Mouse (Mus musculus) MEL-GATA-1-ER (cell line): ENCODE measurements around the gene Slc7a1.

Source experiments
- DNase-seq: peaks from one replicate; pipeline ENCODE4 v3.0.0-alpha.2; 2012; ENCODE audit warnings: low read depth; ENCODE audit errors: extremely low read depth

The Slc7a1 gene

DNA sequence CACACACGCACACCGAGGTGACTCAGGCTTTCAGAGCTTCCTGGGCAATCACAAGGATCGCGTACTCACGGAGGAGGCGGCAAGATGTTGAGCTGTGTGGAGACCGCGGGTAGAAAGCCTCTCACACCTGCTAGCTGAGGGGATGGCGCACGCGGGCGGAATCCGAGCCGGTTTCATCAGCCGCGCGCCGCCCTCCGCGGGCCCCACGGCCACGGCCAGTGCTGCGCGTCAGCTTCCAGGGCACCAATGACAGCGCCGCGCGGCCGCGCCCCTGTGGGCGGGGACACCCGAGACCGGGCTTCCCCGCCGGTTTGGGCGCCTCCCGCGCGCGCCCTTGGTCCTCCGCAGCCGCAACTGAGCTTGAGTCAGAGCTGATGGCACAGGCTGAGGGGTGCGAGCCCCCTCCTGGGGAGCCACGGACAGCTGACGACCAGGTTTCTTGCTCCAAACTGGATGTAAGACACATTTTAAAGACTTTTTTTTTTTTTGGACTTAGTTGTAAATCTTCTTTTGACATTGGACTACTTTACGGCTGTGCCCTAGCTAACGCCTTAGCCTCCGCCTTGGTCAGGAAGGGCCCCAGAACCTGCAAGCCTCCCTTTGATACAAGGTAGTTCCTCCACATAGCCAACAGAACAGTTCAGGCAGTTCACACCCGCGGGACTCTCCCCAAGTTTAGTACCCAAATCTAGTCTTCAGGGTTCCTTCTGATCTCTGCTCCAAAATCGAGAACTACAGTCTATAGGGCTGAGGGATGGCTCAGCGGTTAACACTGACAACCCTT, at the start of gene Slc7a1:
Slc7a1 (minus strand) TSS at position 245 of the 784 bp plus-strand sequence.
- DNase-seq: peak; percentile 68

DNA sequence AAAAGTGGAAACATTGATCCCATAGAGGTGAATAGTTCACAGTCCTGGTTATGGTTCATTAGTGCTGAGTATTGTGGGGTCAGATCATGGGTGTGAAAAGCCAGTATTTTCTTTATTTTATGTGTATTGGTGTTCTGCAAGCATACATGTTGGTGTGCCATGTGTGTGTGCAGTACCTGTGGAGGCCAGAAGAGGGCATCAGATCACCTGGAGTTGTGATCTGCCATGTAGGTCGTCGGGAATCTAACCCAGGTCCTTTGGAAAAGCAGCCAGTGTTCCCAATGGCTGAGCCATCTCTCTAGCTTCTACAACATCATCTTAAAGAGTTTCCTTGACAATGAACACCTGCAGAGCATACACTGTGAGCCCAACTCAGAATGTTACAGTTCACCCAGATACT, 45.3 kb upstream of the Slc7a1 start:
- no peak for DNase-seq

DNA sequence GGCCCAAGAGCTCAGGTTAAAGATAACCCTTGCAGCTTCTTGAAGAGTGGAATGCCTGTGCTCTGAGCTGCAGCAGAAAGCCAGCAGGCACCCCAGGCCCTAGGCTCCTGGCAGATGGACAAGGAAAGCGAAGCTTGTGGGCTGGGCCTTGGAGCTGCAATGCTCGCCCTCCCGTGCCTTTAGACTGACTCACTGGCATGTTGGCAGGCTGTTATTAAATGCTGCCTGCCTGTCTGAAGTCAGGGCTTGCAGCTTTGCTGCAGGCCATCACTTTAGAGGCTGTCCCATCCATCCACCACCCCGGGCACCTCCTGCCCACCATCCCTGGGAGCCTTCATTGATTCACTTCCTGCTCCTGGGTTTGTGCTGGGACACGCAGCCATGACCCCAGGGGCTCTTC, 44.0 kb upstream of the Slc7a1 start:
- DNase-seq: no peak

DNA sequence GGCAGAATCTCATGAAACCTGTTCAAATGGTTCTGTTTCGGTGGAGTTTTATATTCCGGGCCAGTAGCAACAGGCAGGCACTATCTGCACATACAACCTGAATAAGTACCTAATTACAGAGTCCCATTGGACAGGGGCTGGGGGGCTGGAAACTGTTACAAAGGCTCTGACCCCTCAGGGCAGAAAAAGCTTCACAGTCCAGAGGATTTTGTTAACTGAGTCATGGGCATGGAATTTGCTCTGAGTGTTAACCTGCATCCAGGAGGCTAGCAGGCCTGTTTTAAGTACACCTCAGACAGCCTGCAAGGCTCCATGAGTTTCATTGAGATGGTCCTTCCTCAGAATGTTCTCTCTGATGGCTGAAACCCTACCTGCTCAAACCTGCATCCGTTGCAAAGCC, 36.0 kb upstream of the Slc7a1 start:
- no peak for DNase-seq

DNA sequence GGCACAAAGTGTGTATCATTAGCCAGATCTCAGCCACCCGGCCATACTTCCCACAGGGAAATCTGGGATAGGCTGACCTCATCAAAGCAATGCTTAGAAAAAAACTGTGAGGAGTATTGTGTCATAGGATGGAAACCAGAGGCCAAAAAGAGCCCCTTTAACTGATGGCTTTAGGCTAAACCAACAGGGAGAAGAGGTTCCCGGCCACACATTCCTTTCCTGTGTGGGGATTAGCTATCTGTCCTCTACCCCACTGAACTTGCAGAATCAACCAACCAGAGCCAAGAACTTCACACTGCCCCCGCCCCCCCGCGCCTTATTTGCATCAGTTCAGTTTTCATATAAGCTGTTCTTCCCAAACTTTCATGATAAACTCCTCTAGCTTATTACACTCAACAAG, 32.4 kb upstream of the Slc7a1 start:
- DNase-seq: no peak

- no peak for DNase-seq
These were observed 29.1 kb upstream of the Slc7a1 start for GRCm38 (mm10) chr5:148428846-148429245.

GRCm38 (mm10) chr5:148425136-148425535, 25.4 kb upstream of the Slc7a1 start:
- no peak for DNase-seq

DNA sequence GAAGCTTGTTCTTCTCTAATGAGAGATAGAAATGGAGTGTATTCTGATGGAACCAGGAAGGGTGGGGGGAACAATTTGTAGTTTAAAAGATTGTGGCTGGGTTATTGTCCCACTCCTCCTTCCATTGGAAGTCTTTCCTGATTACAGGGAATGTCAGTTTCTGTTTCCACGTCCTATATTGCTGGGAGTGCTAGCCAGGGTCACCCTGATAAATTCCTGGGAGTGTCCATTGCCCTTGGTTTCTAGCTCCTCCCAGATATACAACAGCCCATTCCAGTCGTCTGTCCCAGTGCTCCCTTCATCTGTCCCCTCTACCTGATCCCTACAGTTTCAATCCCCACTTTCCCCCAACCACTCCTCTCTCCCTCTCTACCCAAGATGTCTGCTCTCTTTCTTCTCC, 21.6 kb upstream of the Slc7a1 start:
- DNase-seq: no peak

DNA sequence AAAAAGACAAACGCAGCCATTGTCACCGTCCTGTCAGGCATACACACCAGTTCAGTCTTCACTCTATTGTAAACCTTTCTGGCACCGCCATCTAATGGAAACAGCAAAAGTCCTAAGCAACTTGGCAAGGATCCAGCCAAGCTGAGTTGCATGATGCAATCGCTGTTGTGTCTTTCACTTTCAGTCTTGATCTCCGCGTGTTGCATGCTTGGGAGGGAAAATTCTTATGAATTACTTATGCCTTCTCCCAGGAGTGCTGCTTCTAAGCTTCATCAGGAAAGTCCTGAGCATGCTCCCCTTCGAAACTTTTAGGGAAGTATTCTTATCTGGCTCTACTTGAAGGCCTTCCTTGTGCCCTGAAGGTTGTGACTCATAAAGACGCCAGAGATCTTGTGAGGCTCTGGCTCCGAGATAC, 19.4 kb upstream of the Slc7a1 start:
- peak; percentile 79 for DNase-seq

DNA sequence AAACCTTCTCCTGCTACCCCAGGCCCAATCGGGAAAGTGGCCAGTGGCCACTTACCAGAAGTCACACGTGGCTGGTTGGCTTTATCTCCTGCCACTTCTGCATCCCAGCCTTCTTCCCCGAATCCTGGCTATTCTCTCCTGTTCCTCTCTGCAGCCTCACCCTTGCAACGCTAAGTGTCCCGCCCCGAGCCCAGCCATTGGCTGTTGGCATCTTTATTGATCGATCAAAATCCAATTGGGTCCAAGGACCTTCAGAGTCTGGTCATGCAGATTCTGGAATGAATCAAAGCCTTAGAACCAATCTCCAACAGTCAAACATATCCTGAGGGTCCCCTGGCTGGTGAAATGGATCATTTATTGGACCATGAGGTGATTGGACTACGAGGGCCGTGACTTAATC, 18.7 kb upstream of the Slc7a1 start:
- no peak for DNase-seq

DNA sequence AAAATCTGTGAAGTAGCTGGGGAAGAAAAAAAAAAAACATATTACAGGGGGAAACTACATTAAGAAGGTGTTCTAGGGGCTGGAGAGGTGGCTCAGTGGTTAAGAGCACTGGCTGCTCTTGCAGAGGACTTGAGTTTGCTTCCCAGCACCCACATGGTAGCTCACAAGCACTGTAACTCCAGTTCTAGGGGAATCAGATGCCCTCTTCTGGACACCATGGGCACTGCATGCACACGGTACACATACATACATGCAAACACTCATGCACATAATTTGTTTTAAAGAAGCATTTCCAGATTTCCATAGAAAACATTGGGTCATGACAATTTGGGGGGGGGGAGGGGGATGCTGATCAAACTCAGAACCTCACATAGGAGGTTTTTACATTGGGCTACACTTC, 18.1 kb upstream of the Slc7a1 start:
- DNase-seq: no peak

DNA sequence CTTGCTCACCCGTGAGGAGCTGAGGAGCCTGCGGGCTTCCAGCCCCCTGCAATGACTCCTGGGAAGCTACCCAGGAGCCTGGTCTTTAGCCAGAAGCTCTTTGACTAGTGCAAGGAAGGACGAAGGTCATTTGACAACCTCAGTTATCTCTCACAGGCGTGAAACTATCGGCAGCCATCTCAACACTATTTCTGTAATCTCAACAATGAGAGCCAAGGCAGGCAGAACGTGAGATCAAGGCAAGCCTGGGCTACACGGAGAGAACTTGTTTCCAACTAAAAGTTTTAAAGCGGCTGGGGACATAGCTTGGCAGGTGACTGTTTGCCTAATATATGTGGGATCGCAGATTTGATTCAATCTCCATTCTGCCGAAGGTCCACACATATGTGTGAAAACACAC, 16.8 kb upstream of the Slc7a1 start:
- DNase-seq: no peak

DNA sequence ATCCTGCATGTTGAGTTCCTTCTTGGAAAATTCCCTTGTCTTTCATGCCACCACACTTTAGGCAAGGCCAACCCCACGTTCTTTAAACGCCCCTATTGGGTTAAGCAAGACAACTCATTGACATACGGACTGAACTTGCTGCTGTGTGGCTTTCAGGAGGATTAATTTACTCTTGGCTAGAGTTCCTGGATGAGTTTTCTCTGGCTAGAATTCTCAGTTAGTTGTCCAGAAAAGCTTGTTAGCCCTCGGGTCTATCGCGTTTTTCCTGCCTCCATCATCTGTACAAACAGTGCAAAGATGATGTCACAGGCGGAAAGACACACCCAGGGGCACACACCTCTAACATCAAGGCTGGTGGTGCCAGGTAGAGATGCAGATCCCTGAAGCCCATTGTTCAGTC, 14.5 kb upstream of the Slc7a1 start:
- no peak for DNase-seq

GRCm38 (mm10) chr5:148412504-148412903, 12.8 kb upstream of the Slc7a1 start:
- DNase-seq: no peak

- DNase-seq: no peak
These were observed 9.8 kb upstream of the Slc7a1 start for GRCm38 (mm10) chr5:148409465-148409864.

DNA sequence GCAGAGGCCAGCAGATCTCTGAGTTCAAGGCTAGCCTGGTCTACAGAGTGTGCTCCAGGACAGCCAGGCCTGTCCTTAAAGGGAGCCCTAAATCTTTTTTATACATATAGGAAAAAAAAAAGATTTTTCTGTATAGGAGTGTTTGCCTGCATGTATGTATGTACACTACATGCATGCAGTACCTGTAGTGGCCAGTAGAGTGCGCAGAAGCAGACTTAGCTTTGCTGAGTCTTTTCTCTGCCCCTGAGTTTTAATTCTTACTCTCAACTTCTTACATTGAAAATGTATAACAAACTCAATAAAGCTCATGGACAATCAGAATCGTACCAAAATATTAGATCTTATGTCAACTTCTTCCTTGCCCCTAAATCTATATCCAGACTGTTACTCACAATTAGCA, 7.2 kb upstream of the Slc7a1 start:
- no peak for DNase-seq

DNA sequence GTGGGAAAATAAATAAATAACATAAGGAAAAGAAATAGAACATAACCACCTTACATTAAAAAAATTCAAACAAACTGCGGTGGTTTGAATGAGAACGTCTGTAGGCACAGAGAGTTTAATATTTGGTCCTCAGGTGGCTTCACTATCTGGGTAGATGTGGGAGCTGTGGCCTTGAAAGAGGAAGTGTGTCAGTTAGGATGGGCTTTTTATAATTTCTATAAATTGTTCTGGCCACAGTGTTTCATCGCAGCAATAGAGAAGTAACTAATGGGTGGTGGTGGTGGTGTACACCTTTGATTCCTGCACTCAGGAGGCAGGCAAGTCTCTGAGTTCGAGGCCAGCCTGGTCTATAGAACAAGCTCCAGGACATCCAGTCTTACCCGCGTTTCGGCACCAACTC, 4.8 kb upstream of the Slc7a1 start:
- peak; percentile 65 for DNase-seq

DNA sequence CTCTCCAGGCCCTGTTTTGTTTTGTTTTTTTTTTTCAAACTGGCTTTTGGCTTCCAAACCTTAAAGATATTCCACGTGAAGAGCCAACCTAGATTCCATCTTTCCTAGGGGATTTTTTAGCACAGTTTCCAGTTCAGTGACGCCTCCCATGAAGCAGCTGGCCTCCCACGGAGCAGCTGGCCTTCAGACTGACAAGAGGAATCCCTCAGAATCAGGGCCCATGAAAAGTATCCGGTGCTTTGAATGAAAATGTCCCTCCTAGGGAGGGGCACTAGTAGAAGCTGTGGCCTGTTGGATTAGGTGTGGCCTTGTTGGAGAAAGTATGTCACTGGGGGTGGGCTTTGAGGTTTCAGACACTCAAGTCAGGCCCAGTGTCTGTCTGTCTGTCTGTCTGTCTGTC, 2.9 kb upstream of the Slc7a1 start:
- no peak for DNase-seq

DNA sequence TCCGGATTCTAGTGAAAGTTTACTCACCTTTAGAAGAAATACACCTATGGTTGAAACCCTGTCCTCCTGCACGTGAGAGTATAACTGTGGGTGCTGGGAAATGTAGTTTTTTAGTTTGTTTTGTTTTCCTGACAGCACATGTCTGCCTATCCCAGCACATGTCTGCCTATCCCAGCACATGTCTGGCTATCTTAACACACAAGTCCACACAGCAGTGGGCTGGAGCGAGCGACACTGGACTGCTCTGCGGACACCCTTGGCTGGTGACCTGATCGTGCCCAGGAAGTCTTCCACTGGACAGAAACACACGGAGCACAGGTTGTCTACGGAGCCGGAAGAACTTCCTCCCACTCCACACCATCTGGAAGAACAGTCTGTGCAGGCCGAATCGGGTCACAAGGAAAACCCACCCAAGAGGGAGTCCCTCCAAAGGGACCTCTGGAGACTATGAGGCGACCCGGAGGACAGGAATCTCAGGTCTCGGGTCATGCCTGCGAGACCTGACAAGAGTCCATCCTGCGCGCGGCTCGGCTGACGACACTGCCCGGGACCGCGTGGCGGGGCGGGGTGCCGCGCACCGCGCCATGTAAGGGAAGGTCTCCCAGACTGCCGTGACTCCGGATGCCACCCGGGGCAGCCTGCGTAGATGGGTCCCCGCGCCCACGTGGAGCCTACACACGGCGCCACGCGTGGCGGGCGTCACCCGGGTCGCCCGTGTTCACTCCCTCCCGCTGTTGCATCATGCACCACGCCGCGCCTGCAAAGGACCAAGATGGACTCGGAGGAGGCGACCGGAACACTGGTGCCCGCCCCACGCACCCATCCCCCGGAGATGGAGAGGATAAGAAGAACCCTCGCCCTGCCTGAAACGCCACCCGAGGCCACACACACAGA, 691 bp downstream of the Slc7a1 start:
- no peak for DNase-seq

GRCm38 (mm10) chr5:148398451-148398765, 1.3 kb downstream of the Slc7a1 start:
- DNase-seq: no peak

DNA sequence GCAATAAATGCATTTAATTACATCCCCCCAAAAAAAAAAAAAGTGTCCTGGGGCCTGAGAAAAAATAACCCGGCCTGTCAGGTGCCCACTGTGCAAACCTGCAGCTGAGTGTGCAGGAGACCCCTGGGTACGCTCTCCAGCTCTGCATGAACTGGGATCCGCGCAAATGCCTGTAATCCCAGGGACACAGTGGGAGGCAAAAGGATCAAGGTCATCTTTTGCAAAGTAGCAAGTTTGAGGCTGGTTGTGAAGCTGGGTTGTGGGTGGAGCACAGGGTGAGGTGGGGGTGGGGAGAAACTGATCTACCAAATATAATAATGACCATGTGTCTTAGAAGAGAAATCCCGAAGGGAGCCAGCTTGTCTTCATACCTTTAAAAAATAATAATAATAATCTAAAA, 1.8 kb downstream of the Slc7a1 start:
- DNase-seq: no peak

GRCm38 (mm10) chr5:148397418-148397817, 2.3 kb downstream of the Slc7a1 start:
- peak; percentile 63 for DNase-seq

- DNase-seq: no peak
These were observed 6.4 kb downstream of the Slc7a1 start for GRCm38 (mm10) chr5:148393316-148393715.
